ENCODE assay signal across 24 mouse cellular contexts in genomic region chr2:84551390-84552100, GRCm38 (mm10).
DNase-seq lines count a peak whose midpoint lies in the region; ATAC-seq and TF ChIP-seq lines count a peak whose summit lies in the region.
"Had no signal": no experiment of that assay in that cellular context is flagged by ENCODE, and none has a peak within 500 bp of the region (broad histone marks: within the 10 kb centered on the region; RNA-seq: fewer than 3 reads in every experiment).

No protein-coding gene starts in this region.

- H3K9me3 ChIP-seq in intestine, embryonic 16.5 days (ENCODE audit: control insufficient read depth, low read length) = no peaks in the 10 kb centered on the region
- H3K9me3 ChIP-seq in liver, postnatal 0 days (ENCODE audit: low read length) = no peaks in the 10 kb centered on the region
- H3K9me3 ChIP-seq: embryonic facial prominence, embryonic 12.5 days; forebrain, embryonic 12.5 days; heart, embryonic 10.5 days; hindbrain, embryonic 12.5 days; limb, embryonic 13.5 days; liver, embryonic 13.5 days; megakaryocyte, embryonic 14.5 days; midbrain, embryonic 13.5 days had no signal

- no peak for DNase-seq in left cerebral cortex, adult 2 months (ENCODE audit: extremely low spot score in 1 of 2, low spot score in 2 of 2)
- DNase-seq in left cerebral cortex, adult 8-10 months (ENCODE audit: low spot score in 2 of 2) = no peak
- peak; percentile 43 for DNase-seq in telencephalon, adult 2 months (ENCODE audit: low read depth, low spot score)
- DNase-seq in liver, postnatal 0 days = no peak
- no peak for DNase-seq in gastrocnemius, postnatal 4 days (ENCODE audit: low spot score in 2 of 2)
- DNase-seq: adrenal gland, adult 2 months; cerebellum, adult 18-20 months; cerebellum, postnatal 14 days; gastrocnemius, adult 2 months; kidney, adult 18-20 months; liver, embryonic 13.5 days; lung, embryonic 14.5 days; lung, postnatal 36 days; thymus, postnatal 14 days had no signal

- no peak overlapping the region for H3K4me2 ChIP-seq in intestine, embryonic 16.5 days (ENCODE audit: low read depth, low read length)
- H3K4me2 ChIP-seq in liver, postnatal 0 days (ENCODE audit: low read depth, low read length) = no peak overlapping the region
- H3K4me2 ChIP-seq: embryonic facial prominence, embryonic 12.5 days; forebrain, embryonic 12.5 days; hindbrain, embryonic 12.5 days; limb, embryonic 13.5 days; liver, embryonic 13.5 days; lung, embryonic 14.5 days; midbrain, embryonic 13.5 days had no signal

- peak; percentile 96 for ATAC-seq in intestine, embryonic 16.5 days
- no peak for ATAC-seq in liver, postnatal 0 days
- ATAC-seq: midbrain, embryonic 13.5 days had no signal

- TF ChIP-seq EP300 in liver, postnatal 0 days (IDR thresholded peaks at IDR 0.05; ENCODE audit: low read depth) = no peak

- peaks cover 2% of the 10 kb centered on the region; the same call in 1 of the 2 replicates for H3K4me1 ChIP-seq in embryonic fibroblast, embryonic 13.5 days (ENCODE audit: control insufficient read depth, insufficient read depth, low read length)
- H3K4me1 ChIP-seq in intestine, embryonic 16.5 days (ENCODE audit: control insufficient read depth, insufficient read depth, low read length) = no peaks in the 10 kb centered on the region
- no peaks in the 10 kb centered on the region for H3K4me1 ChIP-seq in liver, postnatal 0 days (ENCODE audit: insufficient read depth)
- H3K4me1 ChIP-seq: embryonic facial prominence, embryonic 12.5 days; forebrain, embryonic 12.5 days; heart, embryonic 10.5 days; hindbrain, embryonic 12.5 days; limb, embryonic 13.5 days; liver, embryonic 13.5 days; midbrain, embryonic 13.5 days had no signal

- TF ChIP-seq CTCF in left cerebral cortex, adult 2 months (IDR thresholded peaks at IDR 0.05) = no peak
- TF ChIP-seq CTCF in embryonic fibroblast, embryonic 13.5 days (IDR thresholded peaks at IDR 0.05; ENCODE audit: borderline replicate concordance, insufficient read depth, low read length) = no peak
- no peak for TF ChIP-seq CTCF in liver, postnatal 0 days (IDR thresholded peaks at IDR 0.05; ENCODE audit: low read depth)

- 69% methylated on average over 10 of the region's 10 CpGs for WGBS in intestine, embryonic 16.5 days
- 74% methylated on average over 10 of the region's 10 CpGs for WGBS in liver, postnatal 0 days (ENCODE audit: insufficient replicate concordance)

- TF ChIP-seq POLR2A in embryonic fibroblast, embryonic 13.5 days (IDR thresholded peaks at IDR 0.05; ENCODE audit: low read depth, low read length) = no peak

- H3K4me3 ChIP-seq in left cerebral cortex, adult 2 months = no peak overlapping the region
- H3K4me3 ChIP-seq in embryonic fibroblast, embryonic 13.5 days (ENCODE audit: insufficient read depth, low read length) = no peak overlapping the region
- H3K4me3 ChIP-seq in intestine, embryonic 16.5 days (ENCODE audit: low read length) = no peak overlapping the region
- H3K4me3 ChIP-seq in liver, postnatal 0 days (ENCODE audit: low read depth, low read length) = no peak overlapping the region
- H3K4me3 ChIP-seq: embryonic facial prominence, embryonic 12.5 days; erythroblast, embryonic 14.5 days; forebrain, embryonic 12.5 days; gastrocnemius, adult 2 months; heart, embryonic 10.5 days; hindbrain, embryonic 12.5 days; limb, embryonic 13.5 days; liver, embryonic 13.5 days; megakaryocyte, embryonic 14.5 days; midbrain, embryonic 13.5 days had no signal

- H3K27me3 ChIP-seq in intestine, embryonic 16.5 days (replicated peaks; ENCODE audit: control insufficient read depth, insufficient read depth, low read length) = no peaks in the 10 kb centered on the region
- no peaks in the 10 kb centered on the region for H3K27me3 ChIP-seq in liver, postnatal 0 days (ENCODE audit: insufficient read depth, low read length)
- H3K27me3 ChIP-seq: embryonic facial prominence, embryonic 12.5 days; forebrain, embryonic 12.5 days; hindbrain, embryonic 12.5 days; limb, embryonic 13.5 days; liver, embryonic 13.5 days; megakaryocyte, embryonic 14.5 days; midbrain, embryonic 13.5 days had no signal

- no peak overlapping the region for H3K9ac ChIP-seq in intestine, embryonic 16.5 days (ENCODE audit: low read depth, low read length)
- no peak overlapping the region for H3K9ac ChIP-seq in liver, postnatal 0 days (replicated peaks)
- H3K9ac ChIP-seq: embryonic facial prominence, embryonic 12.5 days; forebrain, embryonic 12.5 days; hindbrain, embryonic 12.5 days; limb, embryonic 13.5 days; liver, embryonic 13.5 days; lung, embryonic 14.5 days; midbrain, embryonic 13.5 days had no signal

- no peaks in the 10 kb centered on the region for H3K36me3 ChIP-seq in intestine, embryonic 16.5 days (ENCODE audit: control insufficient read depth, insufficient read depth, low read length)
- H3K36me3 ChIP-seq in liver, postnatal 0 days (replicated peaks; ENCODE audit: insufficient read depth, low read length) = no peaks in the 10 kb centered on the region
- H3K36me3 ChIP-seq: embryonic facial prominence, embryonic 12.5 days; forebrain, embryonic 12.5 days; heart, embryonic 10.5 days; hindbrain, embryonic 12.5 days; limb, embryonic 13.5 days; liver, embryonic 13.5 days; midbrain, embryonic 13.5 days had no signal

- intact Hi-C loops in left cerebral cortex, adult 2 months (cut with DNase I) = loop anchor here (5.0 to 10.0 kb wide), 2 partner anchors 89 to 333 kb away; partner anchors contain the start of gene Rtn4rl2

- peak overlapping the region; percentile 72 for H3K27ac ChIP-seq in left cerebral cortex, adult 2 months
- peak overlapping the region; percentile 20; the same call in 1 of the 2 replicates for H3K27ac ChIP-seq in embryonic fibroblast, embryonic 13.5 days (ENCODE audit: insufficient read depth, low read length)
- H3K27ac ChIP-seq in intestine, embryonic 16.5 days (ENCODE audit: low read length) = no peak overlapping the region
- H3K27ac ChIP-seq in liver, postnatal 0 days (ENCODE audit: low read depth) = no peak overlapping the region
- H3K27ac ChIP-seq: embryonic facial prominence, embryonic 12.5 days; forebrain, embryonic 12.5 days; gastrocnemius, adult 2 months; heart, embryonic 10.5 days; hindbrain, embryonic 12.5 days; limb, embryonic 13.5 days; liver, embryonic 13.5 days; midbrain, embryonic 13.5 days had no signal

Comparison
In these comparisons a context has a peak if more than half of its experiments do, and no peak if none do; other contexts are left out.
1. H3K27ac ChIP-seq: peak in left cerebral cortex, adult 2 months (single experiment) and embryonic fibroblast, embryonic 13.5 days (single experiment); none in intestine, embryonic 16.5 days (single experiment) and liver, postnatal 0 days (single experiment).